ENCODE assay signal across 16 mouse cellular contexts in genomic region chr12:84831648-84832047, GRCm38 (mm10). TPM values are rescaled to one million over a fixed set of nuclear protein-coding genes. Genes with fewer than 3 reads are reported as not detected.
"Had no signal": no experiment of that assay in that cellular context is flagged by ENCODE, and none has a peak within 500 bp of the region (broad histone marks: within the 10 kb centered on the region; RNA-seq: fewer than 3 reads in every experiment).

No protein-coding gene starts in this region.

- H3K27ac ChIP-seq: macrophage; midbrain, embryonic 13.5 days; midbrain, embryonic 15.5 days; neural tube, embryonic 12.5 days; stomach, embryonic 15.5 days; stomach, postnatal 0 days had no signal

- DNase-seq: liver, postnatal 0 days; lung, embryonic 14.5 days; lung, postnatal 14 days; lung, postnatal 36 days; right cerebral cortex, postnatal 14 days; thymus, adult 2 months; thymus, postnatal 25 days; thymus, postnatal 4 days had no signal

- H3K4me3 ChIP-seq: megakaryocyte, embryonic 14.5 days; midbrain, embryonic 13.5 days; midbrain, embryonic 15.5 days; neural tube, embryonic 12.5 days; stomach, embryonic 15.5 days had no signal

RNA-seq across cellular contexts. Expression of gene Ltbp2, which starts 44.7 kb away (rescaled TPM):
- total RNA-seq: monocyte, adult 5-6 weeks had no signal
